Mouse (Mus musculus) heart, embryonic 15.5 days (tissue): ENCODE results near the gene Nob1. TPM values are rescaled to one million over a fixed set of nuclear protein-coding genes. Genes with fewer than 3 reads are reported as not detected.

Experiments used
- ATAC-seq: fragments of 200-750 bp; cut with Nextera tagmentation; replicated peaks from 2 replicates; pipeline ENCODE4 v1.8.0; 2017; ENCODE audit warnings: low read depth, moderate TSS enrichment; ENCODE audit not compliant: insufficient number of reproducible peaks, insufficient read depth, low FRiP score
- H3K27ac ChIP-seq: fragments of 300-500 bp; sonication (generic); 2 replicates; pipeline ENCODE4 v1.5.1; 2015; ENCODE audit warnings: mild to moderate bottlenecking, inconsistent platforms
- H3K27me3 ChIP-seq: fragments of 300-500 bp; sonication (generic); 2 replicates; pipeline ENCODE4 v1.6.1; 2015; ENCODE audit warnings: inconsistent platforms
- H3K36me3 ChIP-seq: fragments of 300-500 bp; sonication (generic); 2 replicates; pipeline ENCODE4 v1.6.1; 2015; ENCODE audit warnings: mild to moderate bottlenecking, inconsistent platforms
- H3K4me1 ChIP-seq: fragments of 300-500 bp; sonication (generic); replicated peaks from 2 replicates; pipeline ENCODE4 v1.6.1; 2015; ENCODE audit warnings: inconsistent platforms
- H3K4me2 ChIP-seq: fragments of 300-500 bp; sonication (generic); 2 replicates; pipeline ENCODE4 v1.6.1; 2015; ENCODE audit warnings: inconsistent platforms, mild to moderate bottlenecking, moderate library complexity
- H3K4me3 ChIP-seq: fragments of 300-500 bp; sonication (generic); 2 replicates; pipeline ENCODE4 v1.5.1; 2015; ENCODE audit warnings: mild to moderate bottlenecking, inconsistent platforms
- H3K9ac ChIP-seq: fragments of 300-500 bp; sonication (generic); 2 replicates; pipeline ENCODE4 v1.6.1; 2015; ENCODE audit warnings: mild to moderate bottlenecking, inconsistent platforms
- H3K9me3 ChIP-seq: fragments of 300-500 bp; sonication (generic); replicated peaks from 2 replicates; pipeline ENCODE4 v1.6.1; 2016; ENCODE audit warnings: inconsistent platforms
- WGBS: fragments of 180-500 bp; shearing (Covaris S2); methylation state at CpG from one replicate; pipeline ENCODE4 v1.1.7; 2015; ENCODE audit warnings: mixed read lengths; 5-methylcytosine and 5-hydroxymethylcytosine counted together
- polyA plus RNA-seq: library from polyadenylated mRNA; unstranded; fragments of >200 nt; fragmentation: Nextera tagmentation; extraction: Ambion mirVana; gene quantifications from 2 replicates; pipeline ENCODE4 v1.2.1, GENCODE M21; 2015

The Nob1 gene
- polyA plus RNA-seq, 1 experiment from 2014 or later: 44.4 TPM

GRCm38 (mm10) chr8:107399495-107399894, 25.4 kb downstream of the Nob1 start:
- H3K27ac ChIP-seq: 0 out of 2 replicates have a peak overlapping the region, but pooled peaks have one; percentile 15
- H3K4me3 ChIP-seq: no peak overlapping the region
- H3K4me1 ChIP-seq: peaks cover 13% of the 10 kb centered on the region
- no peak for ATAC-seq
- no peaks in the 10 kb centered on the region for H3K27me3 ChIP-seq
- H3K36me3 ChIP-seq: no peaks in the 10 kb centered on the region
- 41% methylated on average over 9 of the region's 9 CpGs for WGBS
- H3K9ac ChIP-seq: no peak overlapping the region
- no peaks in the 10 kb centered on the region for H3K9me3 ChIP-seq
- H3K4me2 ChIP-seq: no peak overlapping the region

GRCm38 (mm10) chr8:107397665-107398064, 27.2 kb downstream of the Nob1 start:
- no peaks in the 10 kb centered on the region for H3K9me3 ChIP-seq
- H3K9ac ChIP-seq: no peak overlapping the region
- no peaks in the 10 kb centered on the region for H3K36me3 ChIP-seq
- no peaks in the 10 kb centered on the region for H3K27me3 ChIP-seq
- 58% methylated on average over 12 of the region's 12 CpGs for WGBS
- H3K4me3 ChIP-seq: no peak overlapping the region
- H3K4me2 ChIP-seq: no peak overlapping the region
- no peak for ATAC-seq
- peaks cover 3% of the 10 kb centered on the region for H3K4me1 ChIP-seq
- H3K27ac ChIP-seq: no peak overlapping the region

- Histone ChIP-seq H3K9me3 (no peaks in the 10 kb centered on the region), H3K36me3 (no peaks in the 10 kb centered on the region), H3K9ac (no peak overlapping the region), H3K27me3 (no peaks in the 10 kb centered on the region), H3K4me3 (no peak overlapping the region), H3K4me1 (no peaks in the 10 kb centered on the region), H3K27ac (no peak overlapping the region), H3K4me2 (no peak overlapping the region)
- 84% methylated on average over 10 of the region's 10 CpGs for WGBS
- ATAC-seq: no peak
Measured at GRCm38 (mm10) chr8:107396106-107396670, 28.7 kb downstream of the Nob1 start.

- Histone ChIP-seq H3K9me3 (no peaks in the 10 kb centered on the region), H3K27ac (no peak overlapping the region), H3K36me3 (no peaks in the 10 kb centered on the region), H3K27me3 (no peaks in the 10 kb centered on the region), H3K4me1 (no peaks in the 10 kb centered on the region), H3K9ac (no peak overlapping the region), H3K4me3 (no peak overlapping the region), H3K4me2 (no peak overlapping the region)
- no peak for ATAC-seq
Measured at GRCm38 (mm10) chr8:107395397-107395796, 29.5 kb downstream of the Nob1 start.

GRCm38 (mm10) chr8:107391136-107391516, 33.7 kb downstream of the Nob1 start:
- no peak for ATAC-seq
- Histone ChIP-seq H3K9me3 (no peaks in the 10 kb centered on the region), H3K36me3 (no peaks in the 10 kb centered on the region), H3K9ac (no peak overlapping the region), H3K4me3 (no peak overlapping the region), H3K4me2 (no peak overlapping the region), H3K27ac (no peak overlapping the region), H3K4me1 (peaks cover 15% of the 10 kb centered on the region), H3K27me3 (no peaks in the 10 kb centered on the region)
- WGBS: 59% methylated on average over 4 of the region's 4 CpGs

GRCm38 (mm10) chr8:107390476-107391135, 34.2 kb downstream of the Nob1 start:
- H3K9ac ChIP-seq: no peak overlapping the region
- H3K36me3 ChIP-seq: no peaks in the 10 kb centered on the region
- no peak for ATAC-seq
- H3K4me2 ChIP-seq: no peak overlapping the region
- peaks cover 20% of the 10 kb centered on the region for H3K4me1 ChIP-seq
- 89% methylated on average over 16 of the region's 16 CpGs for WGBS
- no peak overlapping the region for H3K4me3 ChIP-seq
- H3K9me3 ChIP-seq: no peaks in the 10 kb centered on the region
- no peak overlapping the region for H3K27ac ChIP-seq
- H3K27me3 ChIP-seq: no peaks in the 10 kb centered on the region

- Histone ChIP-seq H3K4me1 (peaks cover 29% of the 10 kb centered on the region), H3K9ac (no peak overlapping the region), H3K4me3 (no peak overlapping the region), H3K27ac (no peak overlapping the region), H3K9me3 (no peaks in the 10 kb centered on the region), H3K4me2 (no peak overlapping the region), H3K36me3 (no peaks in the 10 kb centered on the region), H3K27me3 (no peaks in the 10 kb centered on the region)
- ATAC-seq: no peak
- 44% methylated on average over 8 of the region's 8 CpGs for WGBS
Measured at GRCm38 (mm10) chr8:107389557-107389956, 35.3 kb downstream of the Nob1 start.

GRCm38 (mm10) chr8:107387861-107388260, 37.0 kb downstream of the Nob1 start:
- no peaks in the 10 kb centered on the region for H3K27me3 ChIP-seq
- H3K27ac ChIP-seq: no peak overlapping the region
- H3K4me3 ChIP-seq: no peak overlapping the region
- H3K9ac ChIP-seq: no peak overlapping the region
- H3K36me3 ChIP-seq: no peaks in the 10 kb centered on the region
- peaks cover 36% of the 10 kb centered on the region for H3K4me1 ChIP-seq
- H3K4me2 ChIP-seq: no peak overlapping the region
- 64% methylated on average over 5 of the region's 5 CpGs for WGBS
- no peak for ATAC-seq
- no peaks in the 10 kb centered on the region for H3K9me3 ChIP-seq

- Histone ChIP-seq H3K4me1 (peaks cover 36% of the 10 kb centered on the region), H3K4me2 (no peak overlapping the region), H3K9ac (no peak overlapping the region), H3K9me3 (no peaks in the 10 kb centered on the region), H3K36me3 (no peaks in the 10 kb centered on the region), H3K27ac (peak overlapping the region; percentile 68), H3K27me3 (no peaks in the 10 kb centered on the region), H3K4me3 (no peak overlapping the region)
- ATAC-seq: no peak
- 35% methylated on average over 3 of the region's 3 CpGs for WGBS
Measured at GRCm38 (mm10) chr8:107386642-107387041, 38.2 kb downstream of the Nob1 start.

- Histone ChIP-seq H3K36me3 (no peaks in the 10 kb centered on the region), H3K4me1 (peaks cover 36% of the 10 kb centered on the region), H3K4me2 (peak overlapping the region; percentile 5; the same call in 1 of the 2 replicates), H3K9me3 (no peaks in the 10 kb centered on the region), H3K27ac (peak overlapping the region; percentile 68), H3K9ac (no peak overlapping the region), H3K27me3 (no peaks in the 10 kb centered on the region), H3K4me3 (no peak overlapping the region)
- peak; percentile 79 for ATAC-seq
- WGBS: 12% methylated on average over 5 of the region's 5 CpGs
Measured at GRCm38 (mm10) chr8:107386171-107386570, 38.7 kb downstream of the Nob1 start.

- H3K4me1 ChIP-seq: peaks cover 36% of the 10 kb centered on the region
- no peak overlapping the region for H3K4me3 ChIP-seq
- H3K9me3 ChIP-seq: no peaks in the 10 kb centered on the region
- no peak for ATAC-seq
- H3K27me3 ChIP-seq: no peaks in the 10 kb centered on the region
- H3K36me3 ChIP-seq: peaks cover 6% of the 10 kb centered on the region
- no peak overlapping the region for H3K4me2 ChIP-seq
- no peak overlapping the region for H3K9ac ChIP-seq
- 0 out of 2 replicates have a peak overlapping the region, but pooled peaks have one; percentile 68 for H3K27ac ChIP-seq
- 82% methylated on average over 2 of the region's 2 CpGs for WGBS
Measured at GRCm38 (mm10) chr8:107385063-107385462, 39.8 kb downstream of the Nob1 start.

- no peaks in the 10 kb centered on the region for H3K9me3 ChIP-seq
- H3K4me2 ChIP-seq: no peak overlapping the region
- H3K27me3 ChIP-seq: no peaks in the 10 kb centered on the region
- H3K9ac ChIP-seq: no peak overlapping the region
- no peak for ATAC-seq
- H3K27ac ChIP-seq: 0 out of 2 replicates have a peak overlapping the region, but pooled peaks have one; percentile 0
- H3K4me3 ChIP-seq: no peak overlapping the region
- peaks cover 32% of the 10 kb centered on the region for H3K4me1 ChIP-seq
- 47% methylated on average over 5 of the region's 5 CpGs for WGBS
- peaks cover 8% of the 10 kb centered on the region for H3K36me3 ChIP-seq
Measured at GRCm38 (mm10) chr8:107384651-107385050, 40.2 kb downstream of the Nob1 start.
